Mouse (Mus musculus): ENCODE data around the gene Ccdc149.

GRCm38 (mm10) chr5:52365930-52366329 lies 105.4 kb downstream of the Ccdc149 start:
- TF ChIP-seq CTCF (IDR thresholded peaks at IDR 0.05; ENCODE audit: low read depth, low read length) (no peak), EP300 (IDR thresholded peaks at IDR 0.05; ENCODE audit: insufficient read depth, low read depth, low read length) (no peak)

Measured in ES-Bruce4 (cell line).